Mouse (Mus musculus): ENCODE results near the gene Lrrfip1. TPM values are rescaled to one million over a fixed set of nuclear protein-coding genes. Genes with fewer than 3 reads are reported as not detected.
A peak's percentile ranks its signal among the peaks of the same experiment; 100 is the strongest.

Lrrfip1 gene
- 51.6 and 58.6 TPM in 2 replicates for polyA plus RNA-seq (2014; fragmentation: Nextera tagmentation; extraction: Ambion mirVana)

DNA sequence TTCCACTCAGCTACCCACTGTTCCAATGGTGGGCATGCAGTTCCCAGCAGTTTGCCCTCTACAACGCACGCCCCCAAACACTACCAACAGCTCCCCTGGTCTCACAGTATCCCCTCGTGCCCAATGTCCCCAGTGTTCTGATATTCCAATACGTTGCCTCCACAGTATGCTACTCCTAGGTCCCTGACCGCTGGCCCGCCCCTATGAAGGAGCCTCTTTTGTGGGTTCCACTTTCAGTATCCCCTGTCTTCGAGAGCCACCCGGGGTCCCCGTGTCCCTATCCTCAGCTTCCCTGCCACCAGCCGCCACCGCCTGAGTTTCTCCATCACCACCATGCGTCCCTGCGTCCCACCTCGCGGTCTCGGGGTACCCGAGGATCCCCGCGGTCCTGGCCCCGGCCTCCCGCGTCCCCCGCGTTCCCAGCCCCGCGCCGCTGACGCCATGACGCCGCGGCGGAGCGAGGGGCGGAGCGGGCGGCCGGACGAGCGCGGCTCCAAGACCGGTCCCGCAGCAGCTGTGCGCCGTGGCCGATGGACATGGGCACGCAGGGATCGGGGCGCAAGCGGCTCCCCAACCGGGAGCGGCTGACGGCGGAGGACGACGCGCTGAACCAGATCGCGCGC is at the start of gene Lrrfip1:
Gene Lrrfip1 (plus strand): TSS at position 470 of the 623 bp plus-strand sequence.
- ATAC-seq (ENCODE audit: low read depth), result peak; percentile 84
- H3K27ac ChIP-seq (replicated peaks; ENCODE audit: low read depth, low read length), result peak within 1 kb of the TSS; percentile 63; the same call in 1 of the 2 replicates
- no peaks in the 10 kb centered on the region for H3K9me3 ChIP-seq (ENCODE audit: control insufficient read depth, low read length)
- peak; percentile 65 for DNase-seq (ENCODE audit: low spot score)
- no peaks in the 10 kb centered on the region for H3K36me3 ChIP-seq (ENCODE audit: control insufficient read depth, insufficient read depth, low read length)
- no peaks in the 10 kb centered on the region for H3K27me3 ChIP-seq (replicated peaks; ENCODE audit: control insufficient read depth, insufficient read depth, low read length)
- H3K4me1 ChIP-seq (ENCODE audit: control insufficient read depth, insufficient read depth, low read length), result peaks cover 10% of the 10 kb centered on the region
- H3K4me3 ChIP-seq (ENCODE audit: low read depth, low read length), result peak within 1 kb of the TSS; percentile 81
- 3% methylated on average over 56 of the region's 59 CpGs for WGBS
- peak within 1 kb of the TSS; percentile 90 for H3K9ac ChIP-seq (ENCODE audit: low read depth, low read length)
- peak within 1 kb of the TSS; percentile 99 for H3K4me2 ChIP-seq (ENCODE audit: low read depth, low read length)

DNA sequence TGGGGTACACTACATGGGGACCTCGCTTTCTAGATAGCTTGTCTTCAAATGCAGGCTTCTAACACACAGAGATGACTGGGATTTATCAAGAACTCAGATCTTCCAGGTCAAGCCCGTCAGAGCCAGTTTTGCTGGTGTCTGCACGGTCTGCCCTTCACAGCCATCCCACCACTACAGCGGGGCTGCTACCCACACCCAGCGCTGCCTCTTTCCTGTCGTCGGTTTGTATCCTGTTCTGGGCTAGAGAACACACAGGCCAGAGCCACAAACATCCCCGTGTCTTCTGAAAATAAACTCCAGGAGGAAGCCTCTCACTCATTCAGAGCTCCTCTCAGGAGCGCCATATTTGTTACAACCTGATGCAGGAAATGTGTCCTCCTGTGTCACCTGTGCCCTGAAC is 49.2 kb upstream of the Lrrfip1 start:
- ATAC-seq (ENCODE audit: low read depth), result no peak
- 64% methylated on average over 9 of the region's 9 CpGs for WGBS
- no peak overlapping the region for H3K27ac ChIP-seq (replicated peaks; ENCODE audit: low read depth, low read length)

DNA sequence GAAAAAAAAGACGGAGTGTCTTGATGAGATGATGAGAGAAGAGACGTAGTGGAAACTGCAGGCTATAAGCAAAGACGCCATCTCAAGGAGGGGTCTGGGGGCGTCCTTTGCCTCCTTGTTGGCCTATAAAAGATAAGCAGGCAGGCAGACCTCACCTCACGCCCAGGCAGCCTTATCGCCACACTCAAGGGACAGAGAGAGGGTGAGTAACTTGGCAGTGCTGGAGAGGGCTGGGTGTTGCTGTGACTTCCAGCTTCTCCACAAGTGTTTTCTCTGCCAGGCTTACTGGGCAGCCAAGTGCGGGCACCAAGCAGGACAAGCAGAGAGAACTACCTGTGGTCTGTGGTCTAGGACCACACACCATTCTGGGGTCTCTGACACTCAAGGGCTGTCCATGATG is 46.9 kb upstream of the Lrrfip1 start:
- H3K9ac ChIP-seq (ENCODE audit: low read depth, low read length), result no peak overlapping the region
- ATAC-seq (ENCODE audit: low read depth) (no peak), DNase-seq (ENCODE audit: low spot score) (no peak)
- H3K27ac ChIP-seq (replicated peaks; ENCODE audit: low read depth, low read length), result no peak overlapping the region
- no peaks in the 10 kb centered on the region for H3K9me3 ChIP-seq (ENCODE audit: control insufficient read depth, low read length)
- H3K4me2 ChIP-seq (ENCODE audit: low read depth, low read length), result no peak overlapping the region
- 88% methylated on average over 7 of the region's 7 CpGs for whole genome bisulfite sequencing
- H3K4me1 ChIP-seq (ENCODE audit: control insufficient read depth, insufficient read depth, low read length), result 0 out of 2 replicates have a peak, but pooled peaks cover 5% of the 10 kb centered on the region
- no peaks in the 10 kb centered on the region for H3K27me3 ChIP-seq (replicated peaks; ENCODE audit: control insufficient read depth, insufficient read depth, low read length)
- no peak overlapping the region for H3K4me3 ChIP-seq (ENCODE audit: low read depth, low read length)
- no peaks in the 10 kb centered on the region for H3K36me3 ChIP-seq (ENCODE audit: control insufficient read depth, insufficient read depth, low read length)

More for the DNA sequence above, 49.2 kb upstream of the Lrrfip1 start:
- Histone ChIP-seq H3K9ac (ENCODE audit: low read depth, low read length) (no peak overlapping the region), H3K4me2 (ENCODE audit: low read depth, low read length) (no peak overlapping the region), H3K4me3 (ENCODE audit: low read depth, low read length) (no peak overlapping the region), H3K9me3 (ENCODE audit: control insufficient read depth, low read length) (no peaks in the 10 kb centered on the region), H3K4me1 (ENCODE audit: control insufficient read depth, insufficient read depth, low read length) (0 out of 2 replicates have a peak, but pooled peaks cover 5% of the 10 kb centered on the region), H3K27me3 (replicated peaks; ENCODE audit: control insufficient read depth, insufficient read depth, low read length) (no peaks in the 10 kb centered on the region), H3K36me3 (ENCODE audit: control insufficient read depth, insufficient read depth, low read length) (no peaks in the 10 kb centered on the region)
- DNase-seq (ENCODE audit: low spot score), result no peak

DNA sequence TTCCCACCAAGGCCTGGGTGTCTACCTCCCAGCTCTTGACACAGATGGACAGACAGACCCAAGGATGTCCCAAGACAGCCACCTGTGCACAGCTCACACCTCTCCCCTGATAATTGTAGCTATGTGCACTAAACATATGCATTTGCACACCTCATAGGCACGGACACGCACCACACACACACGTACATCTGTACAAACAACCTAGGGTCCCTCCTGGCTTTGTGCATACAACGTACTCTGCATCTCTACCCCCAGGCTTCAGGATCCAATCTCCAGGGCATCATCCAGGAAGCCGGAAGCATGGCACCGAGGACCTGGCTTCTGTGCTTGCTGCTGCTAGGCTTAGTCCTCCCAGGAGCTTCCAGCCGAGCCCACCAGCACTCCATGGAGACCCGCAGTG is 45.7 kb upstream of the Lrrfip1 start, which contains the start of gene Prlh:
Gene Prlh (plus strand): TSS at position 301 of the 400 bp plus-strand sequence.
- Histone ChIP-seq H3K4me3 (ENCODE audit: low read depth, low read length) (no peak within 1 kb of the TSS), H3K27ac (replicated peaks; ENCODE audit: low read depth, low read length) (no peak within 1 kb of the TSS), H3K4me1 (ENCODE audit: control insufficient read depth, insufficient read depth, low read length) (0 out of 2 replicates have a peak, but pooled peaks cover 5% of the 10 kb centered on the region), H3K36me3 (ENCODE audit: control insufficient read depth, insufficient read depth, low read length) (no peaks in the 10 kb centered on the region), H3K9ac (ENCODE audit: low read depth, low read length) (no peak within 1 kb of the TSS), H3K27me3 (replicated peaks; ENCODE audit: control insufficient read depth, insufficient read depth, low read length) (no peaks in the 10 kb centered on the region), H3K4me2 (ENCODE audit: low read depth, low read length) (no peak within 1 kb of the TSS), H3K9me3 (ENCODE audit: control insufficient read depth, low read length) (no peaks in the 10 kb centered on the region)
- no peak for ATAC-seq (ENCODE audit: low read depth)
- 80% methylated on average over 8 of the region's 8 CpGs for WGBS
- DNase-seq (ENCODE audit: low spot score), result no peak

DNA sequence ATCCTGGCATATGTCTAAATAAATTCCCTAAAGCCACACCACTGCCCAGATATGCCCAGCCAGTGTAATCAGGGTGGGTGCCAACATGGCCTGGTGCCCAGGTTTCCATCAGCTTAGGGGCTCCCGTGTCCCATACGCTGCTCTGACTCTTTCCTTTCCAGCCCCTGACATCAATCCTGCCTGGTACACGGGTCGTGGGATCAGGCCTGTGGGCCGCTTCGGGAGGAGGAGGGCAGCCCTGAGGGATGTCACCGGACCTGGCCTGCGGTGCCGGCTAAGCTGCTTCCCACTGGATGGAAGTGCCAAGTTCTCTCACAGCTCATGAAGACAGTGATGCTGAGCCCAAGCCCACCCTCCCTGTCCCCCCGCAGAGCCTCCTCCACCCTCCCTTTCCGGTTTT is 44.8 kb upstream of the Lrrfip1 start:
- Histone ChIP-seq H3K9me3 (ENCODE audit: control insufficient read depth, low read length) (no peaks in the 10 kb centered on the region), H3K4me1 (ENCODE audit: control insufficient read depth, insufficient read depth, low read length) (0 out of 2 replicates have a peak, but pooled peaks cover 5% of the 10 kb centered on the region), H3K36me3 (ENCODE audit: control insufficient read depth, insufficient read depth, low read length) (no peaks in the 10 kb centered on the region), H3K27ac (replicated peaks; ENCODE audit: low read depth, low read length) (no peak overlapping the region), H3K4me2 (ENCODE audit: low read depth, low read length) (no peak overlapping the region), H3K9ac (ENCODE audit: low read depth, low read length) (no peak overlapping the region), H3K27me3 (replicated peaks; ENCODE audit: control insufficient read depth, insufficient read depth, low read length) (no peaks in the 10 kb centered on the region), H3K4me3 (ENCODE audit: low read depth, low read length) (no peak overlapping the region)
- ATAC-seq (ENCODE audit: low read depth), result no peak; the same call in 1 of the 2 replicates
- WGBS, result 64% methylated on average over 10 of the region's 11 CpGs
- DNase-seq (ENCODE audit: low spot score), result peak; percentile 12

DNA sequence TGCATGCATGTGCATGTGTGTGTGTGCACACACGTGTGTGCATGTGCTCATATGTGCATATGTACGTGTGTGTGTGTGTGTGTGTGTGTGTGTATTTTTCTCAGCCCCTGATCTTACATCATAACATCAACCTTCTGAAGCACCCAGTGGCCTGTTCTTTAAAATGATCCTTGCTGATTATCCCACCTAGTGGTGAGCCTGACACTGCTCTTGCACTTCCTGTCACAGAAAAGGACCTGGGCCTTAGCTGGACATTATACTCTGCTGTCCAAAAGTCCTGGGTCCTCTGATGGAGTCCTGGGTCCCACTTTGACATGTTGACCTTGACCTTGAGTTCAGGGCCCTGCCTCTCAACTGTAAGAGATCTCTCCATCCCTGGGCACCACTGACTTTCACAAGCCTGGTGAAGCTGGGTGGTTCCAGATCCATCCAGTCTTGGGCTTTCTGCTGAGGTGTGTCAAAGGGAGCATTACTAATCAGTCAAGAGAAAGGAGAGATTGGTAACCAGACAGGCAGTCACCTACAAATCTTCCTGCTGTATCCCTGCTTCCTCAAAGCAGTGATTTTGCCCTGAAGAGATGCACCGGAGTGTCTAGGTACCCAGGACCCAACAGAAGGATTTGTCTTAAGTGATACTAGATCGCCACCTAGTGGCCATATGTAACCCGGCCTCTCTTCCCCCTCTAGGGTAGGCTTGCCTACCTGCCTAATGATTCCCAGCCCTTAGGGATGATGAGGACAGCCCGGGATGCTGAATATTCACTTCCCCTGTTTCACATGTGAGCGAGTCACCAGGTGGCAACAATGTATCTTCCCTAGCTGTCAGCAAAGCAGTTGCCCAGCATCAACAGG is 42.1 kb upstream of the Lrrfip1 start:
- DNase-seq (ENCODE audit: low spot score) (peak; percentile 89), ATAC-seq (ENCODE audit: low read depth) (peak; percentile 90)
- Histone ChIP-seq H3K4me1 (ENCODE audit: control insufficient read depth, insufficient read depth, low read length) (0 out of 2 replicates have a peak, but pooled peaks cover 5% of the 10 kb centered on the region), H3K9me3 (ENCODE audit: control insufficient read depth, low read length) (no peaks in the 10 kb centered on the region), H3K4me2 (ENCODE audit: low read depth, low read length) (no peak overlapping the region), H3K27me3 (replicated peaks; ENCODE audit: control insufficient read depth, insufficient read depth, low read length) (no peaks in the 10 kb centered on the region), H3K4me3 (ENCODE audit: low read depth, low read length) (no peak overlapping the region), H3K9ac (ENCODE audit: low read depth, low read length) (no peak overlapping the region), H3K36me3 (ENCODE audit: control insufficient read depth, insufficient read depth, low read length) (no peaks in the 10 kb centered on the region), H3K27ac (replicated peaks; ENCODE audit: low read depth, low read length) (no peak overlapping the region)
- 25% methylated on average over 7 of the region's 7 CpGs for WGBS

DNA sequence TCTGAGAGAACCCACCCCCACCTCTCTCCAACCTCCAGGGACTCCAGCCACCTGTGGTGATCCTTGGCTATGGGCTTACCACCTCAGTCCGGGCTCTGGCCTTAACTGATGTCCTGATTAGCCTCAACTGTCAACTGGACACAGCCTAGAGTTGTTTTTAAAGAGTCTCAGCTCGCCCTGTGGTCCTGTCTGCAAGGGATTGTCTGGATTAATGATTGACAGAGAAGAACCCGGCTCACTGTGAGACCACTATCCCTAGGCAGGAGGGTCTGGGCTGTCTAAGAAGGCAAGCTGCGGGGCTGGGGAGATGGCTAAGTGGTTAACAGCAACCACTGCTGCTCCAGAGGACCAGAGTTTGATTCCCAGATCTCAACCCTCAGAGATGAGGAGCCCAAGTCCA is 36.0 kb upstream of the Lrrfip1 start:
- Histone ChIP-seq H3K4me2 (ENCODE audit: low read depth, low read length) (no peak overlapping the region), H3K36me3 (ENCODE audit: control insufficient read depth, insufficient read depth, low read length) (no peaks in the 10 kb centered on the region), H3K9ac (ENCODE audit: low read depth, low read length) (no peak overlapping the region; the same call in 1 of the 2 replicates), H3K4me3 (ENCODE audit: low read depth, low read length) (no peak overlapping the region), H3K4me1 (ENCODE audit: control insufficient read depth, insufficient read depth, low read length) (peaks cover 7% of the 10 kb centered on the region), H3K27ac (replicated peaks; ENCODE audit: low read depth, low read length) (no peak overlapping the region; the same call in 1 of the 2 replicates), H3K9me3 (ENCODE audit: control insufficient read depth, low read length) (no peaks in the 10 kb centered on the region), H3K27me3 (replicated peaks; ENCODE audit: control insufficient read depth, insufficient read depth, low read length) (no peaks in the 10 kb centered on the region)
- 30% methylated on average over 4 of the region's 4 CpGs for WGBS
- DNase-seq (ENCODE audit: low spot score) (no peak), ATAC-seq (ENCODE audit: low read depth) (no peak)

DNA sequence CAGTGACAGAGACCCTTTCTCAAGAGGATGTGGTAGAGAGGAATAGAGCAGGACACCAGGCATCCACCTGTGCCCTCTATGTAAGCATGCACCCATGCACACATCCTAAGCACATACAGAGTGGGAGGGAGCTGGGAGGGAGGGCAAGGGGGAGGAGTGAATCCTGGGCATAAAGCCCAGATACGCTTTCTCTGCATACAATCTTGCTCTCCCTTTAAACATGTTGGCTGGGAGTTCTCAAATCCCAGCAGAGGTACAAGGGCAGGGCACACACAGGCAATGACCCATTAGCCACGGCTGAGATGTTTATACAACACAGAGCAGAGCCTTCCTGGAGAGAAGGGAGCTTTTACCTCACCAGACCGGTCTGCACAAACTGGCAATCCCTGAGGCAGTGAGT is 35.5 kb upstream of the Lrrfip1 start:
- 9% methylated on average over 3 of the region's 3 CpGs for WGBS
- peaks cover 7% of the 10 kb centered on the region for H3K4me1 ChIP-seq (ENCODE audit: control insufficient read depth, insufficient read depth, low read length)
- H3K27ac ChIP-seq (replicated peaks; ENCODE audit: low read depth, low read length), result no peak overlapping the region
- H3K27me3 ChIP-seq (replicated peaks; ENCODE audit: control insufficient read depth, insufficient read depth, low read length), result no peaks in the 10 kb centered on the region
- no peak overlapping the region for H3K4me2 ChIP-seq (ENCODE audit: low read depth, low read length)
- H3K9me3 ChIP-seq (ENCODE audit: control insufficient read depth, low read length), result no peaks in the 10 kb centered on the region
- DNase-seq (ENCODE audit: low spot score) (peak; percentile 79), ATAC-seq (ENCODE audit: low read depth) (peak; percentile 77)
- H3K4me3 ChIP-seq (ENCODE audit: low read depth, low read length), result no peak overlapping the region
- no peak overlapping the region for H3K9ac ChIP-seq (ENCODE audit: low read depth, low read length)
- H3K36me3 ChIP-seq (ENCODE audit: control insufficient read depth, insufficient read depth, low read length), result no peaks in the 10 kb centered on the region
